Comparison of ENCODE assay signal across 8 mouse cellular contexts in the genomic region with DNA sequence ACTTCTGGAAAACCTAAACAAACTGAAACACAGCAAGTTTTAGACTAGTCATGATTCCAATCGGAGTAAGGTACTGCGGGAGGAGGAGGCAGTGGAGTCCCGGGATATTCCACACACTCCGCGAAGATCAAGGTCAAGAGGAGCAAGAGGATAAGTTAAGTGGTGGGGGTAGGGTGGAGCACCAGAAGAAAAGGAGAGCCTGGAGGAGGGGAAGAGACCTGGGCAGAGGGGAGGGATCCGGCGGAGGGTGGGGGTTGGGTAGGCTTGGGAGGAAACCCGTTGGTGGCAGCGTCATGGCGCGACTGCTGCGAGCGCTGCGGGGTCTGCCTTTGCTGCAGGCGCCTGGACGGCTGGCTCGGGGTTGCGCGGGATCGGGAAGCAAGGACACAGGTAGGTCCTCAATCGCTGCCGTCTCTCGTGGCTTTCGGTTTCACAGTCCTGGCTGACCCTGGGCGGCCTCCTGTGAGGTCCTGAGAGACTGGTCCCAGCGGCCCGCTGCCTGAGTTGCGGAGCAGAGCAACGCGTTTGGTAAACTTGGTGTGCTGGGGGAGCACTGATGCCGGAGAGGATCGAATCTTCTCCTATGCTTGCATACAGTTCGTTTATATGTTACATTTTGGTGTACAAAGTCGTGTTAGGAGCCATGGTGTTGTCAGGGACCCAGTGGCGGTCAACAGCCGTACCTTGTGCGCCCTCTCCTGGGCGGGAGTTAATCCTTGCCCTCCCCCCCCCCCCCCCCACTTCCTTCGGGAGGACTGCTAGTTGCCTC. TPM values are rescaled to one million over a fixed set of nuclear protein-coding genes. Genes with fewer than 3 reads are reported as not detected.
DNase-seq lines count a peak whose midpoint lies in the region; ATAC-seq and TF ChIP-seq lines count a peak whose summit lies in the region.

Gene Msrb2, plus strand, starts transcription at position 51 of the 769 bp plus-strand sequence.

- ATAC-seq in forebrain, embryonic 16.5 days = peak; percentile 85
- ATAC-seq in liver, postnatal 0 days = peak; percentile 89
- peak; percentile 85 for ATAC-seq in neural tube, embryonic 13.5 days (ENCODE audit: low read depth)

- WGBS in forebrain, embryonic 16.5 days = under 1% methylated on average over 38 of the region's 39 CpGs
- under 1% methylated on average over 37 of the region's 39 CpGs for WGBS in liver, postnatal 0 days (ENCODE audit: insufficient replicate concordance)
- WGBS in neural tube, embryonic 13.5 days = under 1% methylated on average over 39 of the region's 39 CpGs

- intact Hi-C loops in heart, postnatal 25 days (cut with DNase I) = no loop called here

- H3K9ac ChIP-seq in ES-Bruce4 (ENCODE audit: low read depth, poor library complexity, severe bottlenecking) = peak within 1 kb of the TSS; percentile 73
- peak within 1 kb of the TSS; percentile 68 for H3K9ac ChIP-seq in forebrain, embryonic 16.5 days (replicated peaks; ENCODE audit: low read depth, low read length)
- H3K9ac ChIP-seq in liver, postnatal 0 days (replicated peaks) = peak within 1 kb of the TSS; percentile 85
- peak within 1 kb of the TSS; percentile 79 for H3K9ac ChIP-seq in neural tube, embryonic 13.5 days

- no peaks in the 10 kb centered on the region for H3K27me3 ChIP-seq in ES-Bruce4 (ENCODE audit: control insufficient read depth, insufficient read depth, low read length, poor library complexity, severe bottlenecking)
- no peaks in the 10 kb centered on the region for H3K27me3 ChIP-seq in forebrain, embryonic 16.5 days (replicated peaks; ENCODE audit: control insufficient read depth, insufficient read depth, low read length)
- no peaks in the 10 kb centered on the region for H3K27me3 ChIP-seq in liver, postnatal 0 days (ENCODE audit: insufficient read depth, low read length)
- H3K27me3 ChIP-seq in neural tube, embryonic 13.5 days = no peaks in the 10 kb centered on the region
- no peaks in the 10 kb centered on the region for H3K27me3 ChIP-seq in testis, adult 2 months (ENCODE audit: control insufficient read depth, insufficient read depth, low read length)

- peak within 1 kb of the TSS; percentile 79 for H3K4me2 ChIP-seq in forebrain, embryonic 16.5 days (ENCODE audit: low read length)
- peak within 1 kb of the TSS; percentile 77 for H3K4me2 ChIP-seq in liver, postnatal 0 days (ENCODE audit: low read depth, low read length)
- peak within 1 kb of the TSS; percentile 78 for H3K4me2 ChIP-seq in neural tube, embryonic 13.5 days

- H3K9me3 ChIP-seq in ES-Bruce4 (replicated peaks; ENCODE audit: control insufficient read depth, insufficient read depth, low read length, poor library complexity, severe bottlenecking) = no peaks in the 10 kb centered on the region
- H3K9me3 ChIP-seq in forebrain, embryonic 16.5 days (ENCODE audit: control insufficient read depth, low read length) = no peaks in the 10 kb centered on the region
- H3K9me3 ChIP-seq in liver, postnatal 0 days (ENCODE audit: low read length) = no peaks in the 10 kb centered on the region
- no peaks in the 10 kb centered on the region for H3K9me3 ChIP-seq in neural tube, embryonic 13.5 days

- no peaks in the 10 kb centered on the region for H3K4me1 ChIP-seq in ES-Bruce4 (ENCODE audit: control insufficient read depth, insufficient read depth, low read length)
- no peaks in the 10 kb centered on the region; the same call in 1 of the 2 replicates for H3K4me1 ChIP-seq in forebrain, embryonic 16.5 days (replicated peaks; ENCODE audit: control insufficient read depth, insufficient read depth, low read length)
- H3K4me1 ChIP-seq in liver, postnatal 0 days (ENCODE audit: insufficient read depth) = no peaks in the 10 kb centered on the region
- H3K4me1 ChIP-seq in neural tube, embryonic 13.5 days (replicated peaks) = no peaks in the 10 kb centered on the region
- no peaks in the 10 kb centered on the region; the same call in 1 of the 2 replicates for H3K4me1 ChIP-seq in testis, adult 2 months (ENCODE audit: control insufficient read depth, insufficient read depth, low read length)

- no peak for TF ChIP-seq POLR2A in ES-Bruce4 (IDR thresholded peaks at IDR 0.05; ENCODE audit: insufficient read depth, low read length)
- no peak for TF ChIP-seq POLR2A in testis, adult 2 months (IDR thresholded peaks at IDR 0.05; ENCODE audit: control insufficient read depth, low read depth, low read length)

- H3K4me3 ChIP-seq in ES-Bruce4 (ENCODE audit: low read depth, low read length) = peak within 1 kb of the TSS; percentile 92
- peak within 1 kb of the TSS; percentile 70 for H3K4me3 ChIP-seq in forebrain, embryonic 16.5 days (replicated peaks; ENCODE audit: low read length)
- H3K4me3 ChIP-seq in liver, postnatal 0 days (ENCODE audit: low read depth, low read length) = peak within 1 kb of the TSS; percentile 75
- peak within 1 kb of the TSS; percentile 68 for H3K4me3 ChIP-seq in neural tube, embryonic 13.5 days
- peak within 1 kb of the TSS; percentile 87 for H3K4me3 ChIP-seq in testis, adult 2 months (ENCODE audit: control insufficient read depth, low read depth, low read length)

- H3K27ac ChIP-seq in ES-Bruce4 (ENCODE audit: insufficient read depth, low read length) = 0 out of 2 replicates have a peak within 1 kb of the TSS, but pooled peaks have one; percentile 13
- H3K27ac ChIP-seq in forebrain, embryonic 16.5 days (ENCODE audit: low read length) = no peak within 1 kb of the TSS
- peak within 1 kb of the TSS; percentile 85 for H3K27ac ChIP-seq in liver, postnatal 0 days (ENCODE audit: low read depth)
- H3K27ac ChIP-seq in neural tube, embryonic 13.5 days (replicated peaks) = no peak within 1 kb of the TSS
- H3K27ac ChIP-seq in testis, adult 2 months (ENCODE audit: control insufficient read depth, insufficient read depth, low read depth, low read length) = peak within 1 kb of the TSS; percentile 21; the same call in 1 of the 2 replicates

- no peaks in the 10 kb centered on the region for H3K36me3 ChIP-seq in ES-Bruce4 (ENCODE audit: control insufficient read depth, insufficient read depth, low read length, poor library complexity, severe bottlenecking)
- no peaks in the 10 kb centered on the region for H3K36me3 ChIP-seq in forebrain, embryonic 16.5 days (ENCODE audit: control insufficient read depth, insufficient read depth)
- H3K36me3 ChIP-seq in liver, postnatal 0 days (replicated peaks; ENCODE audit: insufficient read depth, low read length) = no peaks in the 10 kb centered on the region
- no peaks in the 10 kb centered on the region for H3K36me3 ChIP-seq in neural tube, embryonic 13.5 days
- no peaks in the 10 kb centered on the region for H3K36me3 ChIP-seq in testis, adult 2 months (ENCODE audit: control insufficient read depth, insufficient read depth, low read length)

- peak; percentile 60 to 77 for DNase-seq in cerebellum, adult 18-20 months
- DNase-seq in heart, postnatal 25 days (ENCODE audit: low spot score) = peak; percentile 53
- DNase-seq in layer of hippocampus, adult 11-12 months (ENCODE audit: low spot score) = peak; percentile 73
- DNase-seq in liver, postnatal 0 days = peak; percentile 87

- TF ChIP-seq CTCF in ES-Bruce4 (IDR thresholded peaks at IDR 0.05; ENCODE audit: low read depth, low read length) = peak; percentile 48
- peak; percentile 78 for TF ChIP-seq CTCF in liver, postnatal 0 days (IDR thresholded peaks at IDR 0.05; ENCODE audit: low read depth)
- TF ChIP-seq CTCF in testis, adult 2 months (IDR thresholded peaks at IDR 0.05; ENCODE audit: control insufficient read depth, insufficient read depth, insufficient replicate concordance, low read depth, low read length) = 0 out of 2 replicates have a peak, but pooled peaks have one; percentile 21

- 0 out of 2 replicates have a peak, but pooled peaks have one; percentile 15 for TF ChIP-seq EP300 in ES-Bruce4 (IDR thresholded peaks at IDR 0.05; ENCODE audit: insufficient read depth, low read depth, low read length)
- no peak for TF ChIP-seq EP300 in liver, postnatal 0 days (IDR thresholded peaks at IDR 0.05; ENCODE audit: low read depth)

RNA-seq across cellular contexts. Expression of gene Msrb2, which starts in this region (rescaled TPM):
- 5.3 and 5.8 TPM in 2 replicates for polyA plus RNA-seq in ES-Bruce4 (2011; ENCODE audit: insufficient read depth, insufficient read length, low read depth, missing spikeins)
- polyA plus RNA-seq in forebrain, embryonic 16.5 days (2015; fragmentation: Nextera tagmentation; extraction: Ambion mirVana) = 7.8 and 7.9 TPM in 2 replicates
- total RNA-seq in heart, postnatal 25 days (2021) = 10 to 100 TPM; 59.2 to 64.0 TPM
- 9.9 and 10.2 TPM in 2 replicates for polyA plus RNA-seq in liver, postnatal 0 days (2015; fragmentation: Nextera tagmentation; extraction: Ambion mirVana)
- polyA plus RNA-seq in neural tube, embryonic 13.5 days (2015; fragmentation: Nextera tagmentation; extraction: Ambion mirVana) = 11.4 and 11.7 TPM in 2 replicates
- 7.0 and 8.4 TPM in 2 replicates for polyA plus RNA-seq in testis, adult 2 months (2012; rRNA removed)

Comparison
In these comparisons a context has a peak if more than half of its experiments do, and no peak if none do; other contexts are left out.
1. H3K27ac ChIP-seq: peak in ES-Bruce4 (single experiment), liver, postnatal 0 days (single experiment) and testis, adult 2 months (single experiment); none in forebrain, embryonic 16.5 days (single experiment) and neural tube, embryonic 13.5 days (single experiment).
2. CTCF ChIP-seq: peak in every context shown above with its lines; median percentile 78 in liver, postnatal 0 days; 48 in ES-Bruce4; 21 in testis, adult 2 months.
3. Peak in every context shown above with its lines, with median percentiles within 50 percentile points of each other: H3K4me3 ChIP-seq, H3K9ac ChIP-seq, DNase-seq, ATAC-seq and H3K4me2 ChIP-seq.